Mouse (Mus musculus) embryonic facial prominence, embryonic 12.5 days (tissue): ENCODE results near the gene Cmtr2. TPM values are rescaled to one million over a fixed set of nuclear protein-coding genes. Genes with fewer than 3 reads are reported as not detected.

Experiments
- ATAC-seq: fragments of 200-750 bp; cut with Nextera tagmentation; 2 replicates; pipeline ENCODE4 v1.8.0; 2017; ENCODE audit not compliant: insufficient number of reproducible peaks, insufficient read depth, low FRiP score, low TSS enrichment
- H3K27ac ChIP-seq: fragments of 300-500 bp; sonication (generic); 2 replicates; pipeline ENCODE4 v1.5.1; 2016; ENCODE audit warnings: mild to moderate bottlenecking
- H3K27me3 ChIP-seq: fragments of 300-500 bp; sonication (generic); 2 replicates; pipeline ENCODE4 v1.6.1; 2016; ENCODE audit warnings: mild to moderate bottlenecking, moderate library complexity
- H3K36me3 ChIP-seq: fragments of 300-500 bp; sonication (generic); 2 replicates; pipeline ENCODE4 v1.6.1; 2016; ENCODE audit warnings: mild to moderate bottlenecking
- H3K4me1 ChIP-seq: fragments of 300-500 bp; sonication (generic); 2 replicates; pipeline ENCODE4 v1.6.1; 2016
- H3K4me2 ChIP-seq: fragments of 300-500 bp; sonication (generic); replicated peaks from 2 replicates; pipeline ENCODE4 v1.6.1; 2016; ENCODE audit warnings: mild to moderate bottlenecking, moderate library complexity
- H3K4me3 ChIP-seq: fragments of 300-500 bp; sonication (generic); 2 replicates; pipeline ENCODE4 v1.5.1; 2016; ENCODE audit warnings: mild to moderate bottlenecking
- H3K9ac ChIP-seq: fragments of 300-500 bp; sonication (generic); 2 replicates; pipeline ENCODE4 v1.6.1; 2016; ENCODE audit warnings: mild to moderate bottlenecking, moderate library complexity
- H3K9me3 ChIP-seq: fragments of 300-500 bp; sonication (generic); 2 replicates; pipeline ENCODE4 v1.6.1; 2016; ENCODE audit warnings: mild to moderate bottlenecking, moderate library complexity
- WGBS: fragments of 180-500 bp; shearing (Covaris S2); methylation state at CpG from one replicate; pipeline ENCODE4 v1.1.7; 2016; 5-methylcytosine and 5-hydroxymethylcytosine counted together
- polyA plus RNA-seq: library from polyadenylated mRNA; unstranded; fragments of >200 nt; fragmentation: Nextera tagmentation; extraction: Ambion mirVana; gene quantifications from 2 replicates; pipeline ENCODE4 v1.2.1, GENCODE M21; 2016

The Cmtr2 gene
- polyA plus RNA-seq, 1 experiment from 2014 or later: 9.4 TPM

GRCm38 (mm10) chr8:110266741-110267140 is 51.3 kb downstream of the Cmtr2 start, which contains the start of gene Hydin:
TSS of gene Hydin (plus strand) at chr8:110266977.
- no peak within 1 kb of the TSS for H3K27ac ChIP-seq
- H3K4me2 ChIP-seq: peak within 1 kb of the TSS; percentile 71
- under 1% methylated on average over 15 of the region's 15 CpGs for WGBS
- H3K36me3 ChIP-seq: no peaks in the 10 kb centered on the region
- ATAC-seq: peak; percentile 87
- no peaks in the 10 kb centered on the region for H3K9me3 ChIP-seq
- H3K4me1 ChIP-seq: peaks cover 8% of the 10 kb centered on the region; the same call in 1 of the 2 replicates
- H3K27me3 ChIP-seq: no peaks in the 10 kb centered on the region
- H3K4me3 ChIP-seq: peak within 1 kb of the TSS; percentile 41
- peak within 1 kb of the TSS; percentile 22 for H3K9ac ChIP-seq

DNA sequence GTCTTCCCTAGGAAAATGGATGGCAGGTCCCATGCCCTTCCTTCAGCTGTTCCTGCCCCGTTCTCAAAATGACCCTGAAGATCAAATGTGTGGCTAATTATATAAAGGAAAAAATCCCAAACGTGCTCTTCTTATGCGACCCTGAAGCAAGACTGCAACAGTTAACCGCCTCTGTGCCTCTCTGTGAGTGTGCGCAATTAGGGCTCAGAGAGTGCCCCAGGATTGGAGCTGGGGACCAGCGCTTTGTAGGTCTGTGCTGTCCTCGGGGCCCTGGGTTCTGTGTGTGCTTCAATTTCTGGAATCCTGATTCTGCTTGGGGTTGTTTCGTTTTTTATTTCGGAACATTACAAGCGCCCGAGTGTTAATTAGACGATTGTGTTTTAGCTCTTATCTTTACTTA is 51.8 kb downstream of the Cmtr2 start:
- WGBS: 14% methylated on average over 12 of the region's 12 CpGs
- Histone ChIP-seq H3K27me3 (no peaks in the 10 kb centered on the region), H3K9ac (peak overlapping the region; percentile 22), H3K36me3 (no peaks in the 10 kb centered on the region), H3K9me3 (no peaks in the 10 kb centered on the region), H3K27ac (no peak overlapping the region), H3K4me1 (peaks cover 8% of the 10 kb centered on the region; the same call in 1 of the 2 replicates), H3K4me3 (peak overlapping the region; percentile 41), H3K4me2 (peak overlapping the region; percentile 71)
- ATAC-seq: no peak

GRCm38 (mm10) chr8:110270659-110271058 is 55.2 kb downstream of the Cmtr2 start:
- H3K9ac ChIP-seq: no peak overlapping the region
- H3K4me1 ChIP-seq: peaks cover 11% of the 10 kb centered on the region; the same call in 1 of the 2 replicates
- no peak overlapping the region for H3K27ac ChIP-seq
- H3K4me3 ChIP-seq: no peak overlapping the region
- H3K27me3 ChIP-seq: no peaks in the 10 kb centered on the region
- H3K9me3 ChIP-seq: no peaks in the 10 kb centered on the region
- no peaks in the 10 kb centered on the region for H3K36me3 ChIP-seq
- no peak for ATAC-seq
- WGBS: 83% methylated on average over 4 of the region's 4 CpGs
- no peak overlapping the region for H3K4me2 ChIP-seq

GRCm38 (mm10) chr8:110273394-110273793 is 57.9 kb downstream of the Cmtr2 start:
- Histone ChIP-seq H3K9ac (no peak overlapping the region), H3K27me3 (no peaks in the 10 kb centered on the region), H3K4me1 (peaks cover 6% of the 10 kb centered on the region; the same call in 1 of the 2 replicates), H3K36me3 (no peaks in the 10 kb centered on the region), H3K4me3 (no peak overlapping the region), H3K27ac (no peak overlapping the region), H3K4me2 (no peak overlapping the region), H3K9me3 (no peaks in the 10 kb centered on the region)
- 63% methylated on average over 2 of the region's 2 CpGs for whole genome bisulfite sequencing
- no peak for ATAC-seq

Other genes with a start within 250 kb of the Cmtr2 start
- gene Tat, start 225.2 kb upstream of the Cmtr2 start, polyA plus RNA-seq: not detected in 2 replicates
- gene Chst4, start 175.9 kb upstream of the Cmtr2 start, polyA plus RNA-seq: not detected in 2 replicates
- 11.2 and 11.8 TPM in 2 replicates for gene Zfp612, start 135.9 kb upstream of the Cmtr2 start, polyA plus RNA-seq
- gene Gm21964, start 114.5 kb upstream of the Cmtr2 start, polyA plus RNA-seq: not detected in 2 replicates
- gene Gm17720, start 112.9 kb upstream of the Cmtr2 start, polyA plus RNA-seq: not detected in 2 replicates
- gene Calb2, start 47.5 kb upstream of the Cmtr2 start, polyA plus RNA-seq: 3.6 and 6.4 TPM in 2 replicates
- 0.03 and 0.08 TPM in 2 replicates for gene Hydin, start 51.3 kb downstream of the Cmtr2 start, polyA plus RNA-seq